ENCODE assay signal across 8 mouse cellular contexts in genomic region chr17:74489901-74490220, GRCm38 (mm10). TPM values are rescaled to one million over a fixed set of nuclear protein-coding genes. Genes with fewer than 3 reads are reported as not detected.
DNase-seq lines count a peak whose midpoint lies in the region; ATAC-seq and TF ChIP-seq lines count a peak whose summit lies in the region.

No protein-coding gene starts in this region.

- H3K27ac ChIP-seq in kidney, embryonic 14.5 days (ENCODE audit: low read depth, low read length) = peak overlapping the region; percentile 83
- peak overlapping the region; percentile 32 for H3K27ac ChIP-seq in bone marrow macrophage, adult 2 months (ENCODE audit: insufficient read depth, low read depth, low read length)
- H3K27ac ChIP-seq in hindbrain, embryonic 14.5 days = peak overlapping the region; percentile 75
- peak overlapping the region; percentile 74 for H3K27ac ChIP-seq in midbrain, embryonic 14.5 days (replicated peaks; ENCODE audit: low read depth, low read length)

- under 1% methylated on average over 12 of the region's 12 CpGs for WGBS in kidney, embryonic 14.5 days
- under 1% methylated on average over 12 of the region's 12 CpGs for WGBS in hindbrain, embryonic 14.5 days
- WGBS in midbrain, embryonic 14.5 days = 0% methylated on average over 12 of the region's 12 CpGs

- H3K4me2 ChIP-seq in kidney, embryonic 14.5 days (replicated peaks; ENCODE audit: low read depth, low read length) = peak overlapping the region; percentile 56
- peak overlapping the region; percentile 76 for H3K4me2 ChIP-seq in hindbrain, embryonic 14.5 days (replicated peaks)
- H3K4me2 ChIP-seq in midbrain, embryonic 14.5 days (ENCODE audit: low read length) = peak overlapping the region; percentile 71

- H3K4me1 ChIP-seq in kidney, embryonic 14.5 days (ENCODE audit: control insufficient read depth, insufficient read depth, low read length) = no peaks in the 10 kb centered on the region
- no peaks in the 10 kb centered on the region for H3K4me1 ChIP-seq in bone marrow macrophage, adult 2 months (ENCODE audit: control insufficient read depth, insufficient read depth, low read length)
- H3K4me1 ChIP-seq in hindbrain, embryonic 14.5 days (replicated peaks; ENCODE audit: control insufficient read depth, insufficient read depth, low read length) = peaks cover 10% of the 10 kb centered on the region
- peaks cover 10% of the 10 kb centered on the region; the same call in 1 of the 2 replicates for H3K4me1 ChIP-seq in midbrain, embryonic 14.5 days (ENCODE audit: control insufficient read depth, insufficient read depth, low read length)

- ATAC-seq in kidney, embryonic 14.5 days (ENCODE audit: low FRiP score, low TSS enrichment) = no peak
- no peak for ATAC-seq in hindbrain, embryonic 14.5 days (ENCODE audit: low FRiP score)
- no peak for ATAC-seq in midbrain, embryonic 14.5 days (ENCODE audit: low FRiP score, low TSS enrichment)
- ATAC-seq in frontal cortex, adult (ENCODE audit: low TSS enrichment) = no peak

- no peak for TF ChIP-seq CTCF in bone marrow macrophage, adult 2 months (IDR thresholded peaks at IDR 0.05; ENCODE audit: low read depth, low read length)

- TF ChIP-seq POLR2A in bone marrow macrophage, adult 2 months (IDR thresholded peaks at IDR 0.05; ENCODE audit: borderline replicate concordance, low read depth, low read length) = no peak

- H3K4me3 ChIP-seq in kidney, embryonic 14.5 days (ENCODE audit: low read length) = peak overlapping the region; percentile 98
- peak overlapping the region; percentile 63 for H3K4me3 ChIP-seq in bone marrow macrophage, adult 2 months (ENCODE audit: insufficient read depth, low read length)
- peak overlapping the region; percentile 95 for H3K4me3 ChIP-seq in hindbrain, embryonic 14.5 days (replicated peaks; ENCODE audit: low read length)
- H3K4me3 ChIP-seq in midbrain, embryonic 14.5 days (replicated peaks; ENCODE audit: low read depth, low read length) = peak overlapping the region; percentile 99

- no peak for DNase-seq in kidney, postnatal 25 days
- no peak for DNase-seq in hindbrain, embryonic 14.5 days (ENCODE audit: low spot score)
- DNase-seq in midbrain, embryonic 14.5 days = no peak
- DNase-seq in cerebellum, adult 11 months = no peak
- DNase-seq in c-Kit-positive CD71-positive TER-119-positive erythroid progenitor cells, embryonic 14.5 days (ENCODE audit: low spot score) = no peak

- no peaks in the 10 kb centered on the region for H3K9me3 ChIP-seq in kidney, embryonic 14.5 days (ENCODE audit: control insufficient read depth, low read length)
- H3K9me3 ChIP-seq in hindbrain, embryonic 14.5 days (ENCODE audit: control insufficient read depth, low read length) = no peaks in the 10 kb centered on the region
- no peaks in the 10 kb centered on the region for H3K9me3 ChIP-seq in midbrain, embryonic 14.5 days (ENCODE audit: control insufficient read depth, low read length)

- peak overlapping the region; percentile 89 for H3K9ac ChIP-seq in kidney, embryonic 14.5 days (ENCODE audit: low read depth, low read length)
- peak overlapping the region; percentile 85 for H3K9ac ChIP-seq in hindbrain, embryonic 14.5 days
- peak overlapping the region; percentile 96 for H3K9ac ChIP-seq in midbrain, embryonic 14.5 days (replicated peaks; ENCODE audit: low read length)

- H3K36me3 ChIP-seq in kidney, embryonic 14.5 days (ENCODE audit: control insufficient read depth, insufficient read depth, low read length) = peaks cover 21% of the 10 kb centered on the region
- peaks cover 31% of the 10 kb centered on the region for H3K36me3 ChIP-seq in hindbrain, embryonic 14.5 days (replicated peaks; ENCODE audit: control insufficient read depth, insufficient read depth)
- peaks cover 26% of the 10 kb centered on the region for H3K36me3 ChIP-seq in midbrain, embryonic 14.5 days (ENCODE audit: control insufficient read depth, insufficient read depth, low read length)

- no peaks in the 10 kb centered on the region for H3K27me3 ChIP-seq in kidney, embryonic 14.5 days (ENCODE audit: control insufficient read depth, insufficient read depth, low read length)
- no peaks in the 10 kb centered on the region for H3K27me3 ChIP-seq in hindbrain, embryonic 14.5 days (ENCODE audit: control insufficient read depth, insufficient read depth, low read length)
- no peaks in the 10 kb centered on the region for H3K27me3 ChIP-seq in midbrain, embryonic 14.5 days (ENCODE audit: control insufficient read depth, insufficient read depth, low read length)

RNA-seq across cellular contexts. Expression of gene Yipf4, which starts 0.6 kb away (rescaled TPM):
- 59.8 and 72.9 TPM in 2 replicates for polyA plus RNA-seq in kidney, embryonic 14.5 days (2014; fragmentation: Nextera tagmentation; extraction: Ambion mirVana)
- polyA plus RNA-seq in bone marrow macrophage, adult 2 months (2012; ENCODE audit: insufficient read depth, insufficient read length, missing spikeins) = 89.8 and 99.4 TPM in 2 replicates
- polyA plus RNA-seq in hindbrain, embryonic 14.5 days (2014; fragmentation: Nextera tagmentation; extraction: Ambion mirVana) = 62.2 TPM in 2 replicates
- polyA plus RNA-seq in midbrain, embryonic 14.5 days (2014; fragmentation: Nextera tagmentation; extraction: Ambion mirVana) = 57.8 and 65.4 TPM in 2 replicates

RNA-seq across cellular contexts. Expression of gene Nlrc4, which starts 30.9 kb away (rescaled TPM):
- 0.41 and 0.43 TPM in 2 replicates for polyA plus RNA-seq in kidney, embryonic 14.5 days (2014; fragmentation: Nextera tagmentation; extraction: Ambion mirVana)
- 14.5 and 15.9 TPM in 2 replicates for polyA plus RNA-seq in bone marrow macrophage, adult 2 months (2012; ENCODE audit: insufficient read depth, insufficient read length, missing spikeins)
- 0.38 and 0.44 TPM in 2 replicates for polyA plus RNA-seq in hindbrain, embryonic 14.5 days (2014; fragmentation: Nextera tagmentation; extraction: Ambion mirVana)
- 0.28 and 0.34 TPM in 2 replicates for polyA plus RNA-seq in midbrain, embryonic 14.5 days (2014; fragmentation: Nextera tagmentation; extraction: Ambion mirVana)

RNA-seq across cellular contexts. Expression of gene Birc6, which starts 38.2 kb away (rescaled TPM):
- 110 and 120 TPM in 2 replicates for polyA plus RNA-seq in kidney, embryonic 14.5 days (2014; fragmentation: Nextera tagmentation; extraction: Ambion mirVana)
- polyA plus RNA-seq in bone marrow macrophage, adult 2 months (2012; ENCODE audit: insufficient read depth, insufficient read length, missing spikeins) = 61.4 and 73.1 TPM in 2 replicates
- 87.1 and 98.9 TPM in 2 replicates for polyA plus RNA-seq in hindbrain, embryonic 14.5 days (2014; fragmentation: Nextera tagmentation; extraction: Ambion mirVana)
- 111 and 116 TPM in 2 replicates for polyA plus RNA-seq in midbrain, embryonic 14.5 days (2014; fragmentation: Nextera tagmentation; extraction: Ambion mirVana)

Comparison
In these comparisons a context has a peak if more than half of its experiments do, and no peak if none do; other contexts are left out.
1. H3K27ac ChIP-seq: peak in every context shown above with its lines; median percentile 83 in kidney, embryonic 14.5 days; 75 in hindbrain, embryonic 14.5 days; 74 in midbrain, embryonic 14.5 days; 32 in bone marrow macrophage, adult 2 months.
2. RNA of gene Nlrc4, which starts 30.9 kb away (polyA plus RNA-seq): 14.5 to 15.9 TPM in bone marrow macrophage, adult 2 months; 0.38 to 0.44 TPM in hindbrain, embryonic 14.5 days, 0.41 to 0.43 TPM in kidney, embryonic 14.5 days and 0.28 to 0.34 TPM in midbrain, embryonic 14.5 days; every median in the first group is over 10 times any median in the second.
3. Peak in every context shown above with its lines, with median percentiles within 50 percentile points of each other: H3K4me2 ChIP-seq, H3K4me3 ChIP-seq and H3K9ac ChIP-seq.